Mouse (Mus musculus) kidney, embryonic 16.5 days (tissue): ENCODE data around the gene B3gntl1. TPM values are rescaled to one million over a fixed set of nuclear protein-coding genes. Genes with fewer than 3 reads are reported as not detected.

Experiments
- ATAC-seq: fragments of 200-750 bp; cut with Nextera tagmentation; 2 replicates; pipeline ENCODE4 v1.8.0; 2017; ENCODE audit warnings: moderate TSS enrichment; ENCODE audit not compliant: low FRiP score, low TSS enrichment
- H3K27ac ChIP-seq: fragments of 300-500 bp; sonication (generic); 2 replicates; pipeline ENCODE4 v1.5.1; 2014; ENCODE audit warnings: low read length
- H3K27me3 ChIP-seq: fragments of 300-500 bp; sonication (generic); 2 replicates; pipeline ENCODE4 v1.6.1; 2014; ENCODE audit warnings: low read length, control low read depth, mixed read lengths; ENCODE audit not compliant: insufficient read depth
- H3K36me3 ChIP-seq: fragments of 300-500 bp; sonication (generic); 2 replicates; pipeline ENCODE4 v1.6.1; 2014; ENCODE audit warnings: low read length, control low read depth, mixed read lengths; ENCODE audit not compliant: insufficient read depth
- H3K4me1 ChIP-seq: fragments of 300-500 bp; sonication (generic); 2 replicates; pipeline ENCODE4 v1.6.1; 2014; ENCODE audit warnings: low read length, control low read depth, mixed read lengths; ENCODE audit not compliant: insufficient read depth
- H3K4me2 ChIP-seq: fragments of 300-500 bp; sonication (generic); replicated peaks from 2 replicates; pipeline ENCODE4 v1.6.1; 2014; ENCODE audit warnings: low read depth, low read length
- H3K4me3 ChIP-seq: fragments of 300-500 bp; sonication (generic); 2 replicates; pipeline ENCODE4 v1.5.1; 2014; ENCODE audit warnings: mild to moderate bottlenecking, low read length
- H3K9ac ChIP-seq: fragments of 300-500 bp; sonication (generic); replicated peaks from 2 replicates; pipeline ENCODE4 v1.6.1; 2014; ENCODE audit warnings: low read length
- H3K9me3 ChIP-seq: fragments of 300-500 bp; sonication (generic); 2 replicates; pipeline ENCODE4 v1.6.1; 2016; ENCODE audit warnings: low read length, control low read depth
- WGBS: fragments of 180-500 bp; shearing (Covaris S2); extraction: QIAGEN DNeasy Blood & Tissue Kit; methylation state at CpG from one replicate; pipeline ENCODE4 v1.1.7; 2014; 5-methylcytosine and 5-hydroxymethylcytosine counted together
- polyA plus RNA-seq: library from polyadenylated mRNA; unstranded; fragments of >200 nt; fragmentation: Nextera tagmentation; extraction: Ambion mirVana; gene quantifications from 2 replicates; pipeline ENCODE4 v1.2.1, GENCODE M21; 2015

B3gntl1 gene
- polyA plus RNA-seq, 1 experiment from 2014 or later, result 8.8 TPM

DNA sequence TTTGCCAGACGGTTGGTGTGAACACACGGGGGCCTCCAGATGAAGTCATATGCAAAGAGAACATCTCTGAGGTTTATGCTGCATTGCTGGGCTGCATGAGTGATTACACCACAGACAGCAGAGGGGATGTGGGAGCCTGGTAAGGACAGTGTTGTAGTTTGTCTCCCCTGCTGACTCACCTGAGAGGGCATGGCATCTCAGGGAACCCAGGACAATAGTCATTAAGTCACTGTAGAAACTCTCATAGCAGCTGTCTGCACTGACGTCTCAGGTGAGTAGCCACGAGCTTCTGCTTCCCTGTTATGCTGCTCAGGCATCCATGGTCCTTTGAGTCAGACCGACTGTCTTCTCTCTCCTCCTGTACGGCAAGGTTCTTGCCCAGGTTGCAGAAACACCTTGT lies 75.7 kb downstream of the B3gntl1 start:
- 86% methylated on average over 6 of the region's 6 CpGs for WGBS

DNA sequence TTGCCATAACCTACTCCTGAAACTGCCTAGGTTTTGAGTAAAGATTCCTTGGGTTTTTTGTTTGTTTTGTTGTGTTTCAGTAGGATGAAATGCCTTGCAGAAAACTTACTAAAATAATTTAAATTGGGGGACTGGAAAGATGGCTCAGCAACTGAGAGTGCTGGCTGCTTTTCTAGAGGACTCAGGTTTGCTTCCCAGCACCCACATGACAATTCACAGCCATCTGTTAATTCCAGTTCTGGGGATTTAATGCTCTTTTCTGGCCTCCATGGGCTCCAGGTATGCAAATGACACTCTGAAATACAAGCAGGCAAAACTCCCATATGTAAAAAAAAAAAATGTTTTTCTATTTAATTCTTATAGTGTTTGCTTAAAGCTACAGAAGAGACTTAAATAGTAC lies 91.1 kb downstream of the B3gntl1 start:
- Histone ChIP-seq H3K4me2 (no peak overlapping the region), H3K36me3 (0 out of 2 replicates have a peak, but pooled peaks cover 5% of the 10 kb centered on the region)

More for the DNA sequence above, 75.7 kb downstream of the B3gntl1 start:
- Histone ChIP-seq H3K36me3 (peaks cover 13% of the 10 kb centered on the region), H3K4me1 (no peaks in the 10 kb centered on the region), H3K9ac (no peak overlapping the region), H3K27ac (no peak overlapping the region), H3K9me3 (no peaks in the 10 kb centered on the region), H3K27me3 (no peaks in the 10 kb centered on the region), H3K4me3 (no peak overlapping the region), H3K4me2 (no peak overlapping the region)
- no peak for ATAC-seq

More for the DNA sequence above, 91.1 kb downstream of the B3gntl1 start:
- Histone ChIP-seq H3K9ac (no peak overlapping the region), H3K27me3 (no peaks in the 10 kb centered on the region), H3K4me3 (no peak overlapping the region), H3K27ac (no peak overlapping the region), H3K9me3 (no peaks in the 10 kb centered on the region), H3K4me1 (no peaks in the 10 kb centered on the region)
- ATAC-seq, result no peak

Other genes with a start within 250 kb of the B3gntl1 start
- 2.4 and 3.6 TPM in 2 replicates for gene Fn3k, start 238.2 kb downstream of the B3gntl1 start, polyA plus RNA-seq
- 40.6 and 40.8 TPM in 2 replicates for gene Tbcd, start 221.2 kb downstream of the B3gntl1 start, polyA plus RNA-seq
- gene Zfp750, start 153.8 kb downstream of the B3gntl1 start, polyA plus RNA-seq, result 0.77 and 0.90 TPM in 2 replicates
- gene Metrnl, start 28.4 kb upstream of the B3gntl1 start, polyA plus RNA-seq, result 29.5 and 31.3 TPM in 2 replicates
- not detected in 2 replicates for gene Ptchd3, start 157.1 kb upstream of the B3gntl1 start, polyA plus RNA-seq